Mouse (Mus musculus) brain, embryonic 14.5 days (tissue): ENCODE results near the gene Fam227a. TPM values are rescaled to one million over a fixed set of nuclear protein-coding genes. Genes with fewer than 3 reads are reported as not detected.
A peak's percentile ranks its signal among the peaks of the same experiment; 100 is the strongest.

Experiments
- DNase-seq: peaks from one replicate; pipeline ENCODE4 v3.0.0-alpha.2; 2011; ENCODE audit warnings: low read depth
- CTCF ChIP-seq: fragments of 200-500 bp; IDR thresholded peaks from 2 replicates; pipeline ENCODE4 v1.5.1; 2012; ENCODE audit warnings: inconsistent platforms, mild to moderate bottlenecking, moderate library complexity, borderline replicate concordance; ENCODE audit not compliant: insufficient read depth, insufficient read length; ENCODE audit errors: extremely low read depth
- POLR2A ChIP-seq: fragments of 200-500 bp; IDR thresholded peaks from 2 replicates; pipeline ENCODE4 v1.6.1; 2012; ENCODE audit warnings: mild to moderate bottlenecking, inconsistent platforms, borderline replicate concordance; ENCODE audit not compliant: poor library complexity, insufficient read depth, insufficient read length, severe bottlenecking; ENCODE audit errors: extremely low read depth
- polyA plus RNA-seq: library from polyadenylated mRNA; depleted of rRNA; stranded (reverse); fragments of >200 nt; gene quantifications from 2 replicates; pipeline ENCODE4 v1.2.3, GENCODE M21; 2012

The Fam227a gene
- polyA plus RNA-seq, 1 experiment = 33.7 TPM

DNA sequence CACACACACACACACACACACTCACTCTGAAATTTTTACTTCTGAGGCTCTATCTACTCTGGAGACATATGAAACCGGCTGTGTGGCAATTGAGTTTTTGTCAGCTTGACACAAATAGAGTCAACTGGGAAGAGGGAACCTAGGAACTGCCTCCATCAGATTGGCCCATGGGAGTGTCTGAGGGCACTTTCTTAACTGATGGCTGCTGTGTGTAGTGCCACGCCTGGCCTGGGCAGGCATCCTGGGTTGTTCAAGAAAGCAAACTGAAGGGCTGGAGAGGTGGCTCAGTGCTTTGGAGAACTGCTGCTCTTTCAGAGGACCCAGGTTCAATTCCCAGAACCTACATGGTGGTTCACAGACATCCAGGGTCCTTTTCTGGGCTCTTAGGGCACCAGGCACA is 13.3 kb downstream of the Fam227a start:
- no peak for TF ChIP-seq CTCF
- TF ChIP-seq POLR2A = no peak
- no peak for DNase-seq

DNA sequence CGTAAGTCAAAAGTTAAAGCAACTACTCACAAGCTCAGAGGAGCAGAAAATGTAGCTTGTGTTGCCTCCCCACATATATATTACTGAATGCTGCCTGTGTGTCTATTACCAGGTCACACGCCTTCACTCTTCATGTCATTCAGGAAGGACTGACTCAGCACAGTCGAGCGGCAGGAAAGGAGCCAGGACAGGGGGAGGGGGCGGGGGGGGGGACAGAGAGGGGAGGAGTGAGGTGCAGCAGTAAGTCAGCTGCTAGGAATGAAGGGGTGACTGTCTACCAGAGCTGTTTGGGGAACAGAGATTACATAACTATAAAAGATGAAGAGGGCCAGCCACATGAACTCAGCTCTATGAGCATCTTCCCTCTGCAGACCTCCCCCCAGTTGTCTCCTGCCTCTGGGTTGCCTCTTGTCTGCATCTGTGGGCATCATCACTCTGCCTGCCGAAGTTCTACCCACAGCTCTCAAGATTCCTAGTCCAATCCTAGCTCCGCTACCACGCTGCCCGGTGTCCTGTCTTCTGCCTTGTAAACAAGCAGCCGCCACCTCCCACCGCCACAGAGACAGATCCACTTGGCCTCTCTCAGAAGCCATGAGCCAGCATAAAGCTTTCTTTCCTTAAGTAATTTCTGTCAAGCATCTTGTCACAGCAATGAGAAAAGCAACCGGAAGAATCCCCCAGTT is 17.5 kb downstream of the Fam227a start:
- no peak for TF ChIP-seq POLR2A
- no peak for TF ChIP-seq CTCF
- no peak for DNase-seq

DNA sequence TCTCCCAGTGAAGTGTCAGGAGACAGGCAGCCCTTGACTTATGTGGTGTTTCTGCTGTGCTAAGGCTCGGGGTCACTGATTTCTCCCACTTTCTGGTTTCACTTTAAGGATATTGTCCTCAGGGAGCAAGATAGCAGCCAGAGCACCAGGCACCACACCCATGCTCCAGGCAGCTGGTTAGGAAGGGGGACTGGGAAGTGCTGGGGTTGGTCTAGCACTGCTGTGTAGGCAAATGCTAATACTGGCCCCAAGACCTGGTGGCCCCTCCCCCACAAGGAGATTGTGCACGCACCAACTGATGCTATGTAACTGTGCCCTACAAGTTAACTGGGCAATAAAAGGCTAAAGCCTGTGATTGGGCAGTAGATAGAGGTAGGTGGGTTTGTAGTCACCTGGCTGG is 28.3 kb downstream of the Fam227a start:
- DNase-seq = no peak
- no peak for TF ChIP-seq CTCF
- no peak for TF ChIP-seq POLR2A

DNA sequence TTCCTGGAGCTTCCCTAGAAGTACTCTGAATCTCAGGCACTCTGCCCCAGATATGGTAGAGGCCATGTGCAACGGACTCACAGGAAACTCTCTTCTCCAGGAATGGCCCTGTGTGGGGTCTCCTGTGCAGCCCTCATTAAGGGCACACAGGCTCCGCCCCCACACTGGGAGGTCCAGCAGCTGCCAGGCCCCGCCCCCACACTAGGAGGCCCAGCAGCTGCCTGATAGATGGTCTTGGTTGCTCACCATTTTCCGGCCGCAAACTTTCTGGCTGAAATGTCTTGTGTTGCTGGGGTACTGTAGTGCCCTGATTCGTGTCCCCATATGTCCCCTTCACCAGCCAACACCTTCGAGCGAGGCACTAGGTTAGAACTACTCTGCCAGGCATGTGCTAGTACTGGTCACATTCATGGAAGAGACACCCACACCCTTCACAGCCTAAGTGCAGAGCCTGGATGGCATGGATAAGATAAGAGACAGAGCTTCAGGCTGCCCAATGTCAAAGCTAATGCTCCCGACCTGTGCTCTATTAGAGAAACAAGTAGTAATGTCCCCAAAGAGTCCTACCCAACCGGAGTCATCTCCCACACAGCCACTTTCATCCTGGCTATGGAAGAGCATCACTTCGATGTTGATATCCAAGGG is 38.9 kb downstream of the Fam227a start:
- DNase-seq = no peak
- TF ChIP-seq CTCF = no peak
- no peak for TF ChIP-seq POLR2A

DNA sequence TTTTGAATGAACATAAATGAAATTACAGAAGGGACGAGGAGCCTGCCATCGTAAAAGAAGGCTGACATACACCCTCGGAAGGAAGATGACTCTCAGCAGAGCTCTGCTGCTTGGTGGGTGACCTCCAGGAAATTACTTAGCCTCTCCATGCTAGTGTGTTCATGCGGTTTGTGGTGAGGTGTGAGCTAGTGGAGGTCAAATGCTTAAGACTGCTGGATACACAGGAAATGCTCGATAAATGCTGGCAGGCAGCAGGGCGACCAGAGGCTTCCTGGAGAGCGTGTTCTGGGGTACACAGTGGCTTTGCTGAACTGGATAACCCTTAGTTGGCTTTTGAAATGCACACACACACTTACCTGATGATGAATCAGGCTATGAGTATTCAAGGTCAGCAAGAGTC is 40.3 kb downstream of the Fam227a start:
- no peak for TF ChIP-seq CTCF
- DNase-seq = no peak

DNA sequence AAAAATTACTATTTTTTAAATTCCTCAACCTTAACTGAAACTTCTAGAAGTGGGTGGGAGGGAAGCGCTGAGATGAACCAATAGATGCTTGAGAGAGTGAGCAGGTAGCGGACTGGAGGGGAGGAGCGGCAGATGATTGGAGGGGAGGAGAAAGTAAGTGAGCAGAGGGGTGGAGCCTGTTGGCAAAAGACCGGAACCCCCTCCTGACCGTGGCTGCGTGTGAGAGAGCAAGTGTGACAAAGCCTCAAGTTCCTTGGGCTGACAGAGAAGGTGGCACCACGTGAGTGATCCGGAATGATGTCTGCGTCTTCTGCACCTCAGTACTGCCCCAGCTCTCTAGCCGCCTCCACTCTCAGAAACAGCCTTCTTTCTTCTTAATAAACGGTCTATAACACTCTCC is 41.6 kb downstream of the Fam227a start:
- DNase-seq = no peak
- TF ChIP-seq CTCF (no peak), POLR2A (no peak)

DNA sequence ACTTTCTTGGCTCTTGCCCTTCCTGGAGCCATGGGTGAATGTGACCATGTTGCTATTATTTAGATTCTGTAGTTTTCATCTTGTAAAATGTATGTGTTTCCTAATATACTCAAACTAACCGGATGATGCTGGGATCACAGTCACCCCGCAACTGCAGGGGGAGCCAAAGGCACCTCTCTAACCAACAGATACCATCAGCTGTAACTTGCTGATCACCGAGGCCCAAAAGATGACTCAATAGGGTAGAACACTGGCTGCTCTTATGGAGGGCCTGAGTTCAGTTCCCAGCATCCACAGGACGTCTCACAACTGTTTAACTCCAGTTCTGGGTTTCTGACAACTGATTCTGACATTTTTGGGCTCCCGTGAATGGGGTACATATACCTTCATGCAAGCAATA is 42.0 kb downstream of the Fam227a start:
- TF ChIP-seq POLR2A = no peak
- TF ChIP-seq CTCF = no peak
- no peak for DNase-seq

DNA sequence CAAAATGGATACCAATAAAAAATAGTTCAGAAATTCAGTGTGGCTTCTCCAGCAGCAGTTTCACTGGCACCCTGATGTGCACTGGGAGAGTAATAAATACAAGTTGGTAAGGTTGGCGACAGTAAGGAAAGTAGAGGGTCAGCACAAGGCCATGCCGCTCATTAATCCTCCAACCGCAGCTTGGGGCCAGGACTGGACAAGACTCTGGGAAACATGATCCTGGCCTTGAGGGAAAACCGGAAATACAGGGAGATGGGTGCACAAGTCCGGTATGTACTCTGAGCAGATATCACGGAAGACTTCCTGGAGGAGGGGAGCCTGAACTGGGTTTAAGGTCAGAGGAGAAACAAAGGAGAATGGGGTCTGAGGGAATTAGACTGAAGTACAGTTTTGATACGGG is 43.3 kb downstream of the Fam227a start:
- TF ChIP-seq POLR2A (no peak), CTCF (no peak)

DNA sequence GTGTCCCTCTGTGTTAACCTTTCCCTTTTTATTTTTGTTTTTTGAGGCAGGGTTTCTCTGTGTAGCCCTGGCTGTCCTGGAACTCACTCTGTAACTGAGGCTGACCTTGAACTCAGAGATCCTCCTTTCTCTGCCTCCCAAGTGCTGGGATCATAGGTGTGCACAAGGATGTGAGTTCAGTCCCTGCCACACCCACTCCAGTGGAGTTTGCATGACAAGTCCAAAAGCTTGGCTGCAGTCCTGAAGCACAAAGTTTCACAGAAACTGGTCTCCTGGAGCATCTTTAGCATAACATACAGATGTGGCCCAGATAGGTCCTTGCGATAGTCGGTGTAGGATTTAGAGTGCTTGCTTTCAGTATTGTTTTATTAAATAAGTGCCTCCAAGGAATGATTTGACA is 49.5 kb downstream of the Fam227a start:
- TF ChIP-seq CTCF = no peak
- DNase-seq = no peak

More for the DNA sequence above, 43.3 kb downstream of the Fam227a start:
- DNase-seq = no peak

DNA sequence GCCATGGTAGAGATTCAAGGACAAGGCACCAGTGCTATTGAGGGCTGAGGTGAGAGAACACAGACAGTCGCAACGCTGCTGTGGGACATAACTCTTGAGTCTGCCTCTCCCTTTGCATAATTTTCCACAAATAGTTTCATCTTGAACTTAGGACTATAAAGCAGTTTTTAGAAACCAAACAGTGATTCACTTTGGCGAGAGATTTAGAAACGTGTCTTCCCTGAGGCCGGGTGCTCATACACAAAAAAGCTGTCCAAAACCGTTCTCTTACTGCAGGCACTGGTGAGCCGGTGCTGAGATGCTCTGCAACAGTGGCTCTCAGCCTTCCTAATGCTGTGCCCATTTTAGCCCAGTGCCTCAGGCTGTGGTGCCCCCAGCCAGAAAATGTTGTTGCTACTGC is 50.5 kb downstream of the Fam227a start:
- no peak for TF ChIP-seq POLR2A
- no peak for TF ChIP-seq CTCF
- DNase-seq = no peak

DNA sequence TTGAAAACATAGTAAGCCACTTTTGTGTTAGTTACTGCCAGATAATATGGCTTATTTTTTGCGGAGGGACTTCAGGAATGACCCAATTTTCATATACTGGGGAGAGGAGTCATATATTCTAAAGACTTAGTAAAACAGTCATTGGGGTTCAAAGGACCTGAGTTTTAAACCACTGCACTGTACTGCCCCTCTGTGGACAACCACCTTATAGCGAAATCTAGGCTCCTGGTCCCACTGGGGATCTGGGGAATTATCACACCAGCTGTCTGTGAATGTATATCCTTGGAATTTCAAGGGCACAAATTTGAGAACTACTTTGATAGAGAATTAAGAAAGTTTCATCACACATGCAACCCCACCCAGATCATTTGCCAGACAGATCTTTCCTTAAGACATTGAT is 51.0 kb downstream of the Fam227a start:
- DNase-seq = peak; percentile 25
- no peak for TF ChIP-seq POLR2A
- TF ChIP-seq CTCF = peak; percentile 46; the same call in 1 of the 2 replicates

DNA sequence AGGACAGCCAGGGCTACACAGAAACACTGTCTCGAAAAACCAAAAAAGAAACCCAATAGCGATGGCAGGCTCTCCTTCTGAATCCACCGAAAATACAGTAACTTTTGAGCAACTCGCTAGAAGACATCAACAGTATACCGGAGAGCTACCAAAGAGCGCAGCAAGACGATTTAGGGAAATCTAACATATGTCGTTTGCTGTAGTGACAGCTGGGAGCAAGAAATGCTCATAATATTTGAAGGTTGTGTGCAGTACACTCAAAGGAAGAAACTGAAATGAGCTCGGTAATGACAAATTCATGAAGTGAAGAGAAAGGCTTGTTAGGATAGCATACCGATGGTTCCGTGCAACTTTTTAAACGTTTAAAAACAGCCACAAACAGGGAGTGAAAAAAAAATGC is 52.6 kb downstream of the Fam227a start:
- DNase-seq = no peak
- TF ChIP-seq CTCF (no peak), POLR2A (no peak)
